Mouse (Mus musculus) retina, postnatal 7 days (tissue): ENCODE data around the gene Fam169b.
"Not testable (repeated sequence)": the region's sequence is repeated elsewhere in the genome, so short reads cannot be mapped to it uniquely, and the experiment has no call there.

ENCODE experiments used
- DNase-seq: peaks from one replicate; pipeline ENCODE4 v3.0.0-alpha.2; 2012; ENCODE audit warnings: low read depth, low spot score

The Fam169b gene

GRCm38 (mm10) chr7:68264028-68264453, 9.6 kb upstream of the Fam169b start, which contains the start of gene Pgpep1l:
Gene Pgpep1l (minus strand): TSS chr7:68264233.
- DNase-seq = no peak

GRCm38 (mm10) chr7:68264531-68264930, 9.1 kb upstream of the Fam169b start:
- DNase-seq = no peak

- DNase-seq = no peak
These were observed 8.2 kb upstream of the Fam169b start for GRCm38 (mm10) chr7:68265391-68265790.

GRCm38 (mm10) chr7:68266691-68267090, 6.9 kb upstream of the Fam169b start:
- no peak for DNase-seq

- no peak for DNase-seq
These were observed 3.1 kb upstream of the Fam169b start for GRCm38 (mm10) chr7:68270551-68270950.

GRCm38 (mm10) chr7:68271816-68272215, 1.8 kb upstream of the Fam169b start:
- DNase-seq = no peak

GRCm38 (mm10) chr7:68272607-68273006, 1.0 kb upstream of the Fam169b start:
- DNase-seq = no peak

GRCm38 (mm10) chr7:68274218-68274617, 579 bp downstream of the Fam169b start:
- DNase-seq = no peak

- no peak for DNase-seq
These were observed 1.3 kb downstream of the Fam169b start for GRCm38 (mm10) chr7:68274951-68275350.

GRCm38 (mm10) chr7:68275445-68275837, 1.8 kb downstream of the Fam169b start:
- not testable (repeated sequence) for DNase-seq

GRCm38 (mm10) chr7:68275838-68276731, 2.4 kb downstream of the Fam169b start:
- DNase-seq = no peak

GRCm38 (mm10) chr7:68277054-68277896, 3.6 kb downstream of the Fam169b start:
- no peak for DNase-seq

GRCm38 (mm10) chr7:68277897-68278270, 4.2 kb downstream of the Fam169b start:
- DNase-seq = no peak

- DNase-seq = no peak
These were observed 4.7 kb downstream of the Fam169b start for GRCm38 (mm10) chr7:68278385-68278784.

- no peak for DNase-seq
These were observed 5.3 kb downstream of the Fam169b start for GRCm38 (mm10) chr7:68278908-68279307.

GRCm38 (mm10) chr7:68279481-68279880, 5.8 kb downstream of the Fam169b start:
- DNase-seq = no peak

- DNase-seq = no peak
These were observed 6.8 kb downstream of the Fam169b start for GRCm38 (mm10) chr7:68280352-68280869.

- DNase-seq = no peak
These were observed 7.7 kb downstream of the Fam169b start for GRCm38 (mm10) chr7:68281341-68281740.

- no peak for DNase-seq
These were observed 8.9 kb downstream of the Fam169b start for GRCm38 (mm10) chr7:68282304-68283132.

GRCm38 (mm10) chr7:68283133-68283520, 9.5 kb downstream of the Fam169b start:
- not testable (repeated sequence) for DNase-seq

GRCm38 (mm10) chr7:68283776-68284175, 10.1 kb downstream of the Fam169b start:
- DNase-seq = no peak
